Mouse (Mus musculus) adrenal gland, adult (tissue): ENCODE data around the gene 3110009E18Rik.

Source experiments
- DNase-seq, 2 experiments: peaks; one replicate each; pipeline ENCODE4 v3.0.0; 2022 to 2023; ENCODE audit warnings: low spot score in 1 of 2; ENCODE audit not compliant: inconsistent age in 2 of 2

The 3110009E18Rik gene

DNA sequence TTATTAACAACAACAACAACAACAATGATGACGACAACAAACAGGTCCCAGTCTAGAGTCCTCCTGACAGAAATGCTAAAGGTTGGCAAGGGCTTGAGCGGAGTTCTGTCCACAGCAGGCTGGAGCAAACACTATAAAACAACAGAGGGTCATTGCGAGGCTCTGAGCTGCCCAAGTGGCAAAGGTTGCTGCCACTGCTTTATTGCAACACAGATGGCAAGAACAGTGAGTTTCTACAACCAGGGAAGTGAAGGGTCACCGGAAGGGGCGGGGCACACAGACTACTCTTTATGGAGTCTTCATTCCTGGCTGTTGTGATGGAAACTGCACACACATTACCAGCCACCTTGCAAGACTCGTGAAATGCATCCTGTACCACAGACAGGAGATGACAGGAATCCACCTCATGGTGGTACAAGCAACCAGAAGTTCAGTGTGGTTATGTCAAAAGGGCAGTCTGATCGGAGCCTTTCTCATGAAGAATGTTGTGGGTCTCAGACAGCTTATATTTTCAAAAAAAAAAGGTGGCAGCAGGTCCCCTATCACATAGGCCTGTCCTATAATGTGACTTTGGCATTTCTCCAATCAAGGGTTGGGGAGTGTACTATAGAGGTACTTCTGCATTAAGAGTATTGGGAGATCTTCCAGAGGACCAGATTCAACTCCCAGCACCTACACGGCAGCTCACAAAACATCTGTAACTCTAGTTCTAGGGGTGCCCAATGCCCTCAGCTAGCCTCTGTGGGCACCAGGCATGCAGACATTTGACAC is 20.3 kb upstream of the 3110009E18Rik start:
- peak in 1 of 2 experiments; percentile 42 for DNase-seq

DNA sequence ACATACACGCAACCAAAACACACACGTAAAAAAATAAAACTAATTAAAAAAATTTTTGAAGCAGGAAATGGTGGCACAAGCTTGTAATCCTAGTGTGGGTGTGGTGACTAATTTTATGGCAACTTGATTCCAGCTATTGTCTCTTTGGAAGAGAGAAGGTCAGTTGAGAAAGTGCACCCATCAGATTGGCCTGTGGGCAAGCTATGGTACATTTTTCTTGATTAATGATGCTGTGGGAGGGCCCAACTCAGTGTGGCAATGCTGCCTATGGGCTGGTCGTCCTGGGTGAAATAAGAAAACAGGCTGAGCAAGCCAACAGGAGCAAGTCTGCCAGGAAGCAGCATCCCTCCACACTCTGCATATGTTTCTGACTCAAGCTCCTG is 19.8 kb upstream of the 3110009E18Rik start:
- no peak for DNase-seq

DNA sequence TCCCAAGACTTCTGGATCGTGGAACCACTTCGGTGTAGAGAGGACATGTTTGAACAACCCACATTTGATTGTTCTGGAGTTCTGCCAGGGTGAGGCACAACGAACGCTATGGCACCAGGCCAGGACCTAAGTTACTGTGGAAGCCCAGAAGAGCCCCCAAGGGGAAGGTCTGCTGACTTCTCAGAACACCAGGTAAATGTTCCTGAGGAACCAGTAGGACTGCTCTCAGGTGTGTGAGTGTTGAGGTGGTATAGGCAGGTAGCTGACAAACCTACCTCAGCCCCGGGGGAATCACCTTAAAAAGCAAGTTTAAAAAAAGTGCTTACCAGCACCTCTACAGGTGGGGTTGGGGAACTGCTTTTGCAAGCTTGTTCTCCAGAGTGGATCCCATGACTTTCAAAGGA is 15.4 kb upstream of the 3110009E18Rik start:
- peak in 1 of 2 experiments; percentile 37 for DNase-seq

DNA sequence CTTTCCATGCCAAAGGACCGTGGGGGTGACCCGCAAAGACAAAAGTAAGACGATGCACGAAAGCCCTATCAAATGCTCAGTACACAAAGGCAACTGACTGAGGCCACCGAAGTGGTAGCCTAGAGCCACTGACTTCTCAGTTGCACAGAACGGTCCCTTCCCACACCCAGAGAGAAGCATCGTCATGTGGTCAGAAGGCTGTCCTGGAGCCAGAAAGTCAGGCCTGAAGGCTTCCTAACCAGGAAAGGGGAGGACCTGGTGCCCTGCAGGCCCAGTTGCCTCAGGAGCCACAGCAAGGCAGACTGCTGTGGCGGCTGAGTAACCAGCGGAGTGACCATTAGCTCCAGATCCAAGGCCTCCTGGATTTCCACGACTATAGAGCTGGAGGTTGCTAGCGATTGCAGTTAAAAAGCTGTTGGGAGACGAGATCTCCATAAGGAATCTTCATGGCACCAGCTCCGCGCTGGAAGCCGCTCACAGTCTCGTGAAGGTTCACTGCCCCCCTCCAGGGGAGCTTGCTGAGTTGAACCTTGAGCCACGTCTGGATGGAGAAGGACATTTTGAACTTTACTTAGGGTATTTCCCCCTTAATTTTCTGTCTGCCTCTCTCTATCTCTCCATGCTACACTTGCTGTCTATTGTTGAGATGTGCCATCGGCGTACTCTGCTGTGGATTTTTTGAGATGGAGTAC is 11.1 kb upstream of the 3110009E18Rik start:
- DNase-seq = no peak

DNA sequence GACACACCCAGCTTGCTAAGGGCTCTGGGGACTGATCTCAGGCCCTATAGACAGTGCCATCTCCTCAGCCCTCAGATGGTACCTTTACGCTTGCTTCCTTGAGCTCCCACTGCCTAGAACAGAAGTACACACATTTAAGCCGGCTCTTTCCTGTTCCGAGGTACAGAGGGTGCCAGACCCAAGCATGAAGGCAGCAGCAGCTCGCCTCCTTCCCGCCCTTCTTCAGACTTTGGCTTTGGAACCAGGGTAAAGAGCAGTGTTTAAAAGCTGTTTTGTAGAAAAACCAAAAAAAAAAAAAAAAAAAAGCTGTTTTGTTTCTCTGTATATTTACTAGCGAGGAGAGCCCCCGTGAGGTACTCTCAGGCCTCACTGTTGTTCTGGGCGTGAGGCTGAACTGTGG is 9.2 kb upstream of the 3110009E18Rik start:
- DNase-seq = no peak

DNA sequence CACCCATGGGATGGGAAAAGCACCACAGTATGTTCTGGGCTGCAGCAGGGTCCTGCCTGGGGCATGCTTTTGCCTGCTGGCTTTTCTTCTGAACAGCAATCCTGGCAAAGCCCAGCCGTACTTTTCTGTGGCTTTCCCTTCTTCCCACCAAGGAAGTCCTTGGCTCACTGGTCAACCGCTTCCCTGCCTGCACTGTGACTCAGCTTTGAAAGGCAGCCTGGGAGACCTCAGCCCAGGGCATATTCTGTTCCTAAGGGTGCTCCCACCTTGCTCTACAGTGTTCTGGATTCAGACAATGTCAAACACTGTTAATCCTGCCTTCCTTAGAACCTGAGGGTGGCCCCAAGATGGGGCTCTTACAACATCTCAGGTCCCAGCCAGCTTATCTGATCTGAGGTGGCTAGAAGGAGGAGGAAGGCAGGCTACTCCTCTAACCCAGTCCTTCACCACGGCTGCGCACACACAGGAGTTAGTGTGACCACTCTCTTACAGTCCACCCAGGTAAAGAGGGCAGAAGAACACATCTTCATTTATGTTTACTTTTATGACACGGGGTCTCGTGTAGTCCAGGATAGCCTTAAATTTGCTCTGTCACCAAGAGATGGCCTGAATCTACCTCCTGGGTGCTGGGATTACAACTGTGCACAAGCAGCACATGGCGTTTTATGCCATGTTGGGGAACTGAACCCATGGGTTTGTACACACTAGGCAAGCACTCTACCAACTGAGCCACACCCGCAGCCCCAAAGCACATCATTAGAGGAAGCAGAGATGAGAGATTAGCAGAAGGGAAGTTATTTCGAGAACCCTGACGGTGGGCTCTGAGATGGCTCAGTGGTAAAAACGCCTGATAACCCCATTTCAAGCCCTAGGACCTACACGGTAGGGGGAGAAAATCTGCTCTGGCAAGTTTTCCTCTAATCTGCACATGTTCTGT is 8.5 kb upstream of the 3110009E18Rik start:
- DNase-seq = peak in 1 of 2 experiments; percentile 45

DNA sequence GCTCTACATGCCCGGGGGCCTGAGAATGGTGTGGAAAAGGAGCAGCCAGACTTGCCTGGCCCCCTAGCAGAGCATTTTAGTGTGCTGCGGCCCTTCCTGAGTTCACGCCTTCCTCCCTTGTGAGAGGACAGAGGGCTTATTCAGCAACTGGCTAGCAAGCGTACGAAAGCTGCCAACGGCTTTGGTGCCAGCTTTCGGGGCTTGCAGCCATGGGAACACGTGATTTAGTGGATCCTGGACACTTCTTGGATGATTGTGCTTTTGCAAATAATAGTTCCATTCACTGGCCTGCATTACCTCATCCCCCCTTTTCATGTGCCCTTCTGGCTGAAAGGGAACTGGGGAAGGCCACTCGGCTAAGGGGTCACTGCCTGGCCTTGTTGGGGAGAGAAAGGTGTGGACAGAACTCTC is 5.3 kb upstream of the 3110009E18Rik start:
- DNase-seq = peak; percentile 51 to 85

DNA sequence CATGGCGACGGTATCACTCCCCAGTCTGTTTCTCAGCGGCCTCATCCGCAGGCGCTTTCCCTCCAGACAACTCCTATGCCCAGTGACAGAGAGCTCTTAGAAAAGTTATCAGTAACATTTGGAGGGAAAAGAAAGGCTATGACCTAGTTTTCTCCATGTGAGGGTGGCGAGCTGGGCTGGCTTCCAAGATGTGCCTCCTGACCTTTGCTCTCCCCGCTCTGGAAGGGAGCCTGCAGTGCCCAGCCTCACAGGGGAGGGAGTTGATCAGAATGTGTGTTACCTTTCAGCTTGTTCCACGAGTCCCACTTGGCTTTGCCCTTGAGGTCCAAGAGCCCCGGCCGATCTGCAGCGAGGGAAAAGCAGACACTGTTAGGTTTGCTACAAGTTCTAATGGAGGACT is 4.9 kb upstream of the 3110009E18Rik start:
- peak; percentile 80 to 89 for DNase-seq

DNA sequence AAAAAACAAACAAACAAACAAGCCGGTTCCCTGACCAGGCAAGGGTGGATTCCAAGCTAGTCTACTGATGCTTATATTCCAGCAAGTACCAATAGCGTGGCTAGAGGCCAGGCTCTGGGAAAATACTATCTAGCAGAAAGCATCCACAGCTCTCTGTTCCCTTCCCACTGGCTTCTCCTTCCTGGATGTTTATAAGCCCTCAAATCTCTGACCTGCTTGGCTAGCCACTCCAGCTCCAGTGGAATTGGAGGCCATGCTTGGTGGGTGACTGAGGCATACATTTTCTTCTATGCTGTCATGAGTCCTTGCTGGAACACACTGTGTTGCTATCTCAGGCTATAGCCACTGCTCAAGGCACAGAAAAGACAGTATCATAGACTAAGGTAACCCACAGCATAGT is 2.1 kb upstream of the 3110009E18Rik start:
- DNase-seq = peak in 1 of 2 experiments; percentile 43

DNA sequence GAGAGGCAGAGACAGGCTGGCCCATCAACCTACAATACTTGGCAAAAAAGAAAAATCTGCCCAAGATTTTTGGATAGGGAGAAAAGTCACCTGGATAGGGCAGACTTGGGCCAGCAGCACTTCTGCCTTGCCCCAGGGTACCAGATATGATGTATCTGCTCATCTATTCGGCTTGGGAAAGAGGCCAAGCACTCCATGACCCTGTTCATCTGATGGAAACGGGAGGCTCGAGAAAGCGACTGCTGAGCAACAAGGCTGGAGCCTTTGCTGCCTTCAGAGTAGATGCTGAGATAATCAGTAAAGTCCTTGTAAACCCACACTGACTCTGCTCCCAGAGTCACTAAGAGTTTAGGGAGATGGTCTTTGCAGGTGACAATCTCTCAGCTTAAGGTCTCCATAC is 1.6 kb upstream of the 3110009E18Rik start:
- DNase-seq = peak; percentile 46 to 72

DNA sequence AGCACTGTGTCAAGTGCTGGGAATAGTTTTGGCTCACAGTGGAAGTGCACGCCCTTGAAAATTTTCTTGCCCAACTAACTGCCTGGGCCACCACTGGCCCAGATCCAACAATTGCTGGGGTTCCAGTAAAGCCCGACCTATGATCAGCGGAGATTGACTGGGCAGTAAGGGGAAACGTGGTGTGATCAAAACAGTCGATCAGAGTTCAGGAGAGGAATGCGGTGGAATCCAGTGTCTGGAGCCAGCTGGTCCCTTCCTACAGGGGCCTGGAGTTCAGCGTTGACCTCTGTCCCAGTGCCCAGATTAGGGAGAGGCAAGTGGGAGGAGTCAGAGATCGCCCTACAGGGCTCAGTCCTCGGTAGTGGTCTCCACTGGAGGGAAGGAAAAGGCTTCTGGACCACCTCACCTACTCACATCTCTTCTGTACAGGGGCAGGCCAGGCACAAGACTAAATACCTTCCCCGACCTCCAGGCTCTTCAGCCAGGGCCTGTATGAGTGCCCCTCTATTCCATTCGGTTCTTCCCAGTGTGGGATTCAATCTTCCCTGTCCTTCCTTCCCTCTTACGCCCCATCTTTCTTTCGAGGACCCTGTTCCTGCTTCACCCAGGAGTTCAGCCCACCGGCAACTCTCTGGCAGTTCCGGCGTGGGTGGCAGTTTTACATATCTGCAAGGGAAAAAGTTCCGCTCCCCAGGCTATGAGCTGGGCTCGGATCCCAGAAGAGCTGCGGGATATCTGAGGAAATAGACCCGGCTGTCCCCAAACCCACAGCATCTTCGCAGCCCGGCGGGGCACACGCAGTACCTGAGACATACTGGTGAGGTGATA is 632 bp upstream of the 3110009E18Rik start:
- peak; percentile 78 to 95 for DNase-seq

DNA sequence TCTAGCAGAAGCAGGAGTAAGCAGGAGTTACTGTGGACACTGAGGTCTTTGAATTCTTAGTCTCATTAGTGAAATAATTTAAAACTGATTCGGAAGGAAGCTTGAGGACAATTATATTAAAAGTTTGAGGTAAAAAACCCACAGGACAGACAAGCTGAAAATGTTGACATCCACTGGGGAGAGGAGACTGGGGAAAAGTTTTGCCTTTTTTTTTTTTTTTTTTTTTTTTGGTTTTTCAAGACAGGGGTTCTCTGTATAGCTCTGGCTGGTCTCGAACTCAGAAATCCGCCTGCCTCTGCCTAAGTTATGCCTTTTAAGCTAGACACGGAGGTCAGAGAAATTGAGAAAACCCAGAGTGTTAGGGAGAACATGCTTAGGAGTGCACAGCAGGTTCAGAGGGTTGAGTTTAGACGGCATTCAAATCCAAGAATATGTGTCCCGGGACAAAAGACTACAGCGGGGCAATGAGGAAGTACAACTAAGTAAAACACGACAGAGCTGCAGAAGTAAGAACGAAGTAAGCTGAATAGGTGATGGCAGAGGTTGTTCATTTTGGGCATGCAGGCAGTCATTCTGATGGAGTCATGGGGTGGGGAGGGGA is 1.0 kb downstream of the 3110009E18Rik start:
- peak in 1 of 2 experiments; percentile 44 for DNase-seq

DNA sequence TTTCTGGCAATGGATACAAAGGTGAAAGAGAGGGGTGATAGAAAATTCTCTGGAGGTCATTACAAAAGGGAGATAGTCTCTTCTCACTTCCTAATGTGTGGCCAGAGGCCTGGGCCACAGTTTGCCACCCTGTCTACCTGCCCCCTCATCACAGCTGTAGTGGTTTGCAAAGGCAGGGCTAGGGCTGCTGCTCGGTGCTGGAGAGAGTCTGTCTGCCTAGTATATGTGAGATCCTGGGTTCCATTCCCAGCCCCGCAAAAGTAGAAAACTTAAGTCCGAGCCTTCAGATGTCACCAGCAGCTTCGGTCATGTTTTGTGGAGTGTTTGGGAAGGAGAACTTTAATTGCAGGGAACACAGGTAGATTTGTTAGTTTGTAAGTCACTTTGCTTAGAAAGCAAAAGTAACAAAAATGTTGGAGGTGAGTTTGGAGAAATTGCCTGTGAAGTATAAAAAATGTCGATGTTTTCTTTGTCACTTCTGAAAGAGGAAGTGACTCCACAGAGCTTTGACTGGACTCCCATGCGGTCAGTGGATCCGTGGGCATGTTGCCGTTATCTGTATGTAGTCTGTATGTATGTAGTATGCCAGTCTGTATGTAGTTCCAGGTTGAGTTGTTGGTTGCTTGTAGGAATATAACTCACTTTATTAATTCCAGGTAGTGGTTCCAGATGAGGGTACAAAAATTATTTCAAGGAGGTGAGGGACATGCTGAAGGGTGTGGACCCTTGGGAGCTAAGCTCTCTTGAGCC is 1.8 kb downstream of the 3110009E18Rik start:
- DNase-seq = peak in 1 of 2 experiments; percentile 31

DNA sequence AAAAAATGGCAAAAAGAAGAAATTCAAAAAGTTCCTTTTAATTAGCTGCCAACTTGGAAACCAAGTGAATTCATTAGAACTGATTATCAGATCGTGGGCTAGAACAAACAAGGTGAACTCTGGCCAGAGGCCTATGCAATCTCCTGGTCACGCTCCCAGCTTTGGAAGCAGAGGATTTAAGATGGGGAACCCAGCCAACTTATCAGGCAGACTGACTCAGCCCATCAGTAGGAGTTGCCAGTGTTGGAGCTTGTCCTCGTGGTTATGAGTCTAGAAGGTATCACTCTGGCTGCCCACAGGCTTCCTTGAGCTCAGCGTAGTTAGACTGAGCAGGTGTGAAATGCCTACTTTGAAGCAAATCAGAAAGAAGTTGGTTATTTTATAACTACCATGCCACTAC is 3.9 kb downstream of the 3110009E18Rik start:
- peak; percentile 70 to 85 for DNase-seq

DNA sequence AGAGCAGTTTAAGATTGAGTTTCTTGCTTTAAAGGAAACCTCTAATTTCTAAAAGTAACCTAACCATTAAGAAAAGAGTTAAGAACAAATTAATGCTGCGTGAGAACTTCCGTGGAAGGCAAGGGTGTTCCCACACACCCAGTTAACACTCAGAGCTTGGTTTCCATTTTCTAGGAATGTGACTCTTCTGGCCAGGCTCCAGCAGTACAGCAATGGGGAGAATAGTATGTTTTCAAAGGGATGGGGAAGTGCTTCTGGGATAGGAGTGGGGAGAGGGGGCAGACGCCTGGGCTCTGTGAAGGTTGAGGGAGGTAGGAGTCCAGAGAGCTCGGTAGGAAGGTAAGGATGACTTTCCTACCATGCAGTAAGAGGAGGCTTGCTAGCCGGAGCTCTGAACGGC is 4.5 kb downstream of the 3110009E18Rik start:
- peak in 1 of 2 experiments; percentile 35 for DNase-seq

DNA sequence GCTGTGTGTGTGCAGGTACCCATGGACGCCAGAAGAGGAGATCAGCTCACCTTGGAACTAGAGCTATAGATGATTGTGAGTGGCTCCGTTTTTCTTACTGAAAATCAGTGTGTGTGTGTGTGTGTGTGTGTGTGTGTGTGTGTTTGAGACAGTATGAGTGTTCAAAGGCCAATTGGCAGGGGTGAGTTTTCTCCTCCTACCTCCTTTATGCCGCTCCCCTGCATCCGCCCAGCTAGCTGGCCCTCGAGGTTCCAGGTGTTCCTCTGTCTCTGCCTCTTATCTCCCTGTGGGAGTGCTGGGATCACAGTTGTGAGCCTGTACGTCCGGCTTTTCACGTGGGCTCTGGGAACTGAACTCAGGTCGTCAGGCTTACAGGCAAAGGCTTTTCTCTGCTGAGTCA is 5.3 kb downstream of the 3110009E18Rik start:
- no peak for DNase-seq

DNA sequence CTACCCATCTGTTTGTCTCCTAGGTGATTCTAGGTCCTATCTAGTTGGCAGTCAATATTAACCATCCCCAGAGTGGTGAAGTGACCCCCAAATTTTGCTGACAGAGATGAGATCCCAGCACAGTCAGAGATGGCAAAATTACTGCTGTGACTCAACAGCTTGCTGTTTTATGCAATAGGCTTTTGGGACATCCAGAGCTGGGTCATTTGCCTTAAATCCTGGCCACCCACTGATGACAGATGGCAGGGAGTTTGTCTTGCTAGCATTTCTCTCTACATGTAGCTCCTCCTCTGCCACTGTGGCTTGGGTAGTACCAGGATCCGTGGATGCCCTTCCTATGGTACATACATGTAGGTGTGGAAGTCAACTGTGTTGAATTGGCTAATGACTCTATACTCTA is 11.4 kb downstream of the 3110009E18Rik start:
- DNase-seq = peak in 1 of 2 experiments; percentile 67

DNA sequence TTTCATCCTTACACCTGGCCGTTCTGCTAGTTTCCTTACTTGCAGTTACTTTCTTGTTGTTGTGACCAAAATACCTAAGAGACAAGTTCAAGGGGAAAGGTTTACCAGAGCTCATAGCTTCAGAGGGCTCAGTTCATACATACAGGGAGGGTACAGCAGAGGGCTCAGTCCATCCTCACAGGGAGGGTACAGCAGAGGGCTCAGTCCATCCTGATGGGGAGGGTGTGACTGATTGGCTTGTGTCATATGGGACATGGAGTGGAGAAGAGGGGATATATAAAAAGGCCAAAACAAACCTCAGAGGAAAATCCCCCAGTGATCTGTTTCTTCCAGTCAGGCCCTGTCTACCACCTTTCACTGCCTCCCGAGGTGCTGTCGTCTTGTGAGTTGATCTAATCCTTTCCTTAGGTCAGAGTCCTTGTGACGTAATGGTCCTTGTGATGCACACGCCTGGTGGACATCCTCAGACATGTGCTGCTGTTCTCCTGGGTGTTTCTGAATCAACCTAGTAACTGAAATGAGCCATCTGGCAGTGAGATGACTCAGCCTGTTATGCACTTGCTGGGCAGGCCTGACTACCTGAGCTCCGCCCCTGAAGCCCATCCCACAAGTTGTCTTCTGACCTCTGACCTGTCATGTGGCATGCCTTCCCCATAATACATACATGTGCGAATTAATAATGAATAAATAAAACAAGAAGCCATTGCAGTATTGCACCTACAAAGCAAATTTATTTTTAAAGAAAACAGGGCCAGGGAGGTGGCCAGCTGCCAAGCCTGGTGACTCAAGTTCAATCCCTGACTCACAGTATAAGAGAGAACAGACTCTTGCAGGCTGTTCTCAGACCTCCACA is 15.2 kb downstream of the 3110009E18Rik start:
- peak; percentile 85 to 95 for DNase-seq
